Mouse (Mus musculus): ENCODE results near the gene Olfr418.
"Not testable (repeated sequence)": the region's sequence is repeated elsewhere in the genome, so short reads cannot be mapped to it uniquely, and the experiment has no call there.

The Olfr418 gene

GRCm38 (mm10) chr1:173265701-173266100 lies at the start of gene Olfr418:
TSS of gene Olfr418 (plus strand) at chr1:173266001.
- no peak for DNase-seq (ENCODE audit: low spot score in 2 of 2)

DNA sequence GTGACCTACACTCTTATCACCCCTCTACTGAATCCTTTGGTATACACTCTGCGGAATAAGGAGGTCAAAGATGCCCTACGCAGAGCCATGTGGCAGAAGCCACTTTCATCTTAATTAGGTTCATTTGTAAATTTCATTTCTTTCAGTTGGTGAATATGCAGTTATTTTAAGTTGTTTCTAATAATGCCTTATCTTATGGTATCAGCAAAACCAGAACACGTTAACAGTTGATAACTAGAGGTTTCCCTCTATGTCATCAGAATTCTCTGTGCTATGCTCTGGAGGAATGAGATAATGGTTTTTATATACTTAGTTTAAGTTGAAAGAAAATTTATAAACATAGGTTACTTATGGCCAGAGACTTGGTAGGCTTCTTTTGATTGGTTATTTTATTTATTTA lies 49.3 kb upstream of the Olfr418 start:
- DNase-seq (ENCODE audit: low spot score in 2 of 2), result no peak

- no peak for DNase-seq (ENCODE audit: low spot score in 2 of 2)
Measured at GRCm38 (mm10) chr1:173227081-173227480, 38.7 kb upstream of the Olfr418 start, which contains the start of gene Fcer1a. TSS of gene Fcer1a (minus strand) at chr1:173227214.

GRCm38 (mm10) chr1:173237004-173237403 lies 28.8 kb upstream of the Olfr418 start:
- DNase-seq (ENCODE audit: low spot score in 2 of 2), result not testable (repeated sequence)

GRCm38 (mm10) chr1:173249888-173250287 lies 15.9 kb upstream of the Olfr418 start:
- no peak for DNase-seq (ENCODE audit: low spot score in 2 of 2)

DNA sequence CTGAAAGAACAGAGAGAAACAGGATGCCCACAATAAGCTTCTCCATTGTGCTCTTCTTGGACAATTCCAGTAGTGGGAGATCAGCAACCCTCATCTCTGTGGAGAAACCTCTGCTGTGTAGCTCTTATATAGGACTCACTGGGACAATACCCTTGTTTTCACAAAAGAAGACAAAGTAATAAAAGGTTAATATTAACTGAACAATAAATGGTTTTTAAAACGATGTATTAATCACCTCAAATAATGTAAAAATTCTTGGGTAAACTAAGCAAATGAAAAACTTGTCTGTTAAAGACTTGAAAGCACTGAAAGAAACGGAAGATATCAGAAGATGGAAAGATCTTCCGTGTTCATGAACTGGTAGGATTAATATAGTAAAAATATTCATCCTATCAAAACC lies 11.9 kb downstream of the Olfr418 start, which contains the start of gene Mptx2:
Mptx2 (minus strand) TSS at position 101 of the 400 bp plus-strand sequence.
- no peak for DNase-seq (ENCODE audit: low spot score in 2 of 2)

GRCm38 (mm10) chr1:173302795-173303194 lies 37.0 kb downstream of the Olfr418 start:
- not testable (repeated sequence) for DNase-seq (ENCODE audit: low spot score in 2 of 2)

GRCm38 (mm10) chr1:173313535-173314050 lies 47.8 kb downstream of the Olfr418 start:
- not testable (repeated sequence) for DNase-seq (ENCODE audit: low spot score in 2 of 2)

DNA sequence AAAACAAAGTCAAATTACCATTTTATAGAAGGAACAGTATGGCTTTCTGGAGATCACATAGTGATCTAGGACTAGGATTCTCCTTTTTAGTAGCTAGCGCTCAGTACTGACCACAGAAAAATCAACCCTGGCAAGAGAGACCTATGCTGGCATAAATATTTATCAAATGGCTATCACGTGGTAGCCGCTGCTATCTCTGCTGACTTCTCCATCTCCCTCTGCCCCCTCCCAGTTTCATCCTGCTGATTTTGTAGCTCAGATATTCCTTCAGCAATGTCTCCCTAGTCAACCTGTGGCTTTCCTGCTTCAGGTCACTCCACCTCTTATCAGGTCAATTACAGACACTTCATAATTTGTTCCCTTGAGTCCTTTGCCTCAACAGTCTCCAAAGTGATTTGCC lies 49.9 kb downstream of the Olfr418 start:
- DNase-seq (ENCODE audit: low spot score in 2 of 2), result no peak

DNA sequence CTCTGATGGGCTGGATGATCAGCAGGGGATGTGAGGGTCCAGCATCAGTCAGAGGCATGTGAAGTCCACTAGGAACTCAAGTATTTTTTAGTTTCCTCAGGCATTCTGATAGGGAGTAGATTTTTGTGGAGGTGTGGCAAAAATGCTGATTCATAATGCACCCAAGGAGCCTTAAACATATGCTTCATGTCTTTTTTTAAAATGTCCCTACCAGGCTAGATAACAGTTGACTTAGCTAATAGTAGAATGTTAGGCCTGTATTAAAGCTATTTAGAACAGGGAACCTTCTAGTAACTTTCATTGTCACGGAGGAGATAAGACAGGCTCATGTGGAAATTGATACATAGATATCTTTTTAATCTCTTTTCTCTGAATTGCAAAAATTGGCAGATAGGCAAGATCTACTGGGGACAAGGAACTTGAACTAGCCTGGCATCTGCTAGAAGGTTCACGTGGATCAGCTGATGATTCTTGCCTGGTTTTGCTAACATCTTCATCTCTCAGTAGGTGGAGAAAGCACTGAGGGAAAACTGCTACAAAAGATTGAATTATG lies 52.2 kb downstream of the Olfr418 start:
- DNase-seq (ENCODE audit: low spot score in 2 of 2), result no peak

- DNase-seq (ENCODE audit: low spot score in 2 of 2), result no peak
Measured at GRCm38 (mm10) chr1:173321593-173322248, 55.9 kb downstream of the Olfr418 start.

DNA sequence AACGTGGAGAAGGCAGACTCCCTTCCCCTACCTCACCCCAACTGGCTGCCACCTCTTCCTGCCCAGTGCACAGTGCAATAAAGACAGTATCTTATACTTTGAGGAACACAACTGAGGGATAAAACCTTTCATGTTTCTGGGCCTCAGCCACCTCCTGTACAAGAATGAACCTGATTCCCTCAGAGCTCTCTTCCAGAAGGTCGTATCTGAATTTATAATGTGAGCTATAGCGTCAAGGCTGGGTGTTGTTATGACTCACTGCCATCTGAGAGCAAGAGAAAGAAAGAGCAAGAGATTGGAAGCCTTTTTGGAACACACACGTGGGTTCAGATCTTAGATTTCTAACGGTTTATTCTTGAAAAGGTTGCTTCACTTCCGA lies 56.4 kb downstream of the Olfr418 start:
- no peak for DNase-seq (ENCODE audit: low spot score in 2 of 2)
